Mouse (Mus musculus) neural tube, embryonic 11.5 days (tissue): ENCODE measurements around the gene Fbxl18. TPM values are rescaled to one million over a fixed set of nuclear protein-coding genes. Genes with fewer than 3 reads are reported as not detected.
A peak's percentile ranks its signal among the peaks of the same experiment; 100 is the strongest.

Source experiments
- ATAC-seq: fragments of 200-750 bp; cut with Nextera tagmentation; 2 replicates; pipeline ENCODE4 v1.8.0; 2017; ENCODE audit warnings: moderate number of reproducible peaks, mild to moderate bottlenecking, moderate TSS enrichment, moderate library complexity; ENCODE audit not compliant: insufficient read depth, low FRiP score, low TSS enrichment
- DNase-seq: peaks from one replicate; pipeline ENCODE4 v3.0.0-alpha.2; 2015; ENCODE audit warnings: low spot score
- H3K27ac ChIP-seq: fragments of 300-500 bp; sonication (generic); 2 replicates; pipeline ENCODE4 v1.5.1; 2014; ENCODE audit warnings: low read depth, mild to moderate bottlenecking, low read length
- H3K27me3 ChIP-seq: fragments of 300-500 bp; sonication (generic); 2 replicates; pipeline ENCODE4 v1.6.1; 2014; ENCODE audit warnings: mild to moderate bottlenecking, low read length, mixed read lengths; ENCODE audit not compliant: control insufficient read depth, insufficient read depth
- H3K36me3 ChIP-seq: fragments of 300-500 bp; sonication (generic); 2 replicates; pipeline ENCODE4 v1.6.1; 2014; ENCODE audit warnings: mild to moderate bottlenecking, low read length, moderate library complexity, mixed read lengths; ENCODE audit not compliant: control insufficient read depth, insufficient read depth
- H3K4me1 ChIP-seq: fragments of 300-500 bp; sonication (generic); 2 replicates; pipeline ENCODE4 v1.6.1; 2014; ENCODE audit warnings: low read length, mixed read lengths; ENCODE audit not compliant: control insufficient read depth, insufficient read depth
- H3K4me2 ChIP-seq: fragments of 300-500 bp; sonication (generic); 2 replicates; pipeline ENCODE4 v1.6.1; 2014; ENCODE audit warnings: low read depth, mild to moderate bottlenecking, moderate library complexity
- H3K4me3 ChIP-seq: fragments of 300-500 bp; sonication (generic); 2 replicates; pipeline ENCODE4 v1.5.1; 2014; ENCODE audit warnings: low read depth, low read length
- H3K9ac ChIP-seq: fragments of 300-500 bp; sonication (generic); 2 replicates; pipeline ENCODE4 v1.6.1; 2014; ENCODE audit warnings: mild to moderate bottlenecking, low read length
- H3K9me3 ChIP-seq: fragments of 300-500 bp; sonication (generic); 2 replicates; pipeline ENCODE4 v1.6.1; 2016; ENCODE audit warnings: low read length; ENCODE audit not compliant: control insufficient read depth
- WGBS: fragments of 180-500 bp; shearing (Covaris S2); extraction: QIAGEN DNeasy Blood & Tissue Kit; methylation state at CpG from one replicate; pipeline ENCODE4 v1.1.7; 2014; 5-methylcytosine and 5-hydroxymethylcytosine counted together
- polyA plus RNA-seq: library from polyadenylated mRNA; unstranded; fragments of >200 nt; fragmentation: Nextera tagmentation; extraction: Ambion mirVana; gene quantifications from 2 replicates; pipeline ENCODE4 v1.2.1, GENCODE M21; 2014

Gene Fbxl18
- polyA plus RNA-seq, 1 experiment from 2014 or later, result 13.7 TPM

DNA sequence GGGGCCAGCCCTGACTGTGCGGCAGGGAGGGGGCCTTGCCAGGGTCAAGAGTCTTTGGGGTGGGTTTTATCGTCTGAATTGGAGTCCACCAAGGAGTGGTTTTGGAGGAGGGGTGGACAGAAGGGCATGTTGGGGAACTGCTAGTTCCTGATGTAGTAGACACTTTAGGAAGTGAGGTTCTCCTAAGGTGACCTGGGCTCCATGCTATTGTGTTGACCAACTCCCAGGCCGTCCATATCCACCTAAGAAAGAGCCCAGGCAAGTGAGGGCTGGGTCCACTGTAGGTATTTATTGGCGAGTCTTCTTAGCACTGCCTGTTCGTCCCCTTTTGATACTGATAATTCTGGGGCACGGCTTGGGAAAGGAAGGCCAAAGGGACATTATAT lies 25.8 kb upstream of the Fbxl18 start:
- Histone ChIP-seq H3K4me1 (no peaks in the 10 kb centered on the region), H3K4me3 (no peak overlapping the region), H3K27me3 (no peaks in the 10 kb centered on the region), H3K4me2 (no peak overlapping the region), H3K36me3 (no peaks in the 10 kb centered on the region), H3K9ac (no peak overlapping the region), H3K27ac (no peak overlapping the region), H3K9me3 (no peaks in the 10 kb centered on the region)
- 77% methylated on average over 6 of the region's 6 CpGs for WGBS
- DNase-seq (no peak), ATAC-seq (no peak)

DNA sequence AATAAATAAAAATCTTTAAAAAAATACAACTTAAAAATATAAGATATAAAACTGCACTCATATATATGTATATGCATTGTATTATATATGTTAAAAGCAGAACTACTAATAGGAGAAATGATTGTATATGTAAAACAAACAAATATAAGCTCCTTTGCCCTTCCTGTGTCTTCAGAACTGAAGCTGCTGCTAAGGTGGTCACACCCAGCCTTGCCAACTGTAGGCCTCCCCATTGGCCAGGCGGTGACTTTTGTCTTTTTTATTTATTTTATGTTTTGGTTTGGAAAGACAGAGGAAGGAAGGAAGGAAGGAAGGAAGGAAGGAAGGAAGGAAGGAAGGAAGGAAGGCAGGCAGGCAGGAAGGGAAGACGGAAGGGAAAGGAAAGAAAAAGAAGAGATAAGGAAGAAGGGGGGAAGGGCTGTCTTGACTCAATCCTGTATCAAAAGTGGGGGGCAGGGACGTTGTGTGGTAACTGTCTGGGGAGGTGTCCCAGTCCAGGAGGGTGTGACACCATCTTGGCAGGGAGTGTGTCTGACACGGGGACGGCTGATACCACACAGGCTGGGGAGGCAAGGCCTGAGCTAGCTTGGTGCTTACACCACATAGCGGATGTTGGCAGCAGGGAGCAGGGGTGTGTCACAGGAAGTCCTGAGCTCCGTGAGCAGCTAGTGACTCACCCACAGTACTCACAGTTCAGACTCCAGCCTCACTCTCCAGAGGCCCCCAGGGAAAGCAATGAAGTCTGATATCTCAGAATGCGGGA lies 25.3 kb upstream of the Fbxl18 start:
- Histone ChIP-seq H3K9me3 (no peaks in the 10 kb centered on the region), H3K36me3 (no peaks in the 10 kb centered on the region), H3K27me3 (no peaks in the 10 kb centered on the region), H3K27ac (no peak overlapping the region), H3K4me1 (no peaks in the 10 kb centered on the region), H3K9ac (no peak overlapping the region), H3K4me3 (no peak overlapping the region), H3K4me2 (no peak overlapping the region)
- ATAC-seq, result no peak
- WGBS, result 70% methylated on average over 8 of the region's 8 CpGs
- no peak for DNase-seq

DNA sequence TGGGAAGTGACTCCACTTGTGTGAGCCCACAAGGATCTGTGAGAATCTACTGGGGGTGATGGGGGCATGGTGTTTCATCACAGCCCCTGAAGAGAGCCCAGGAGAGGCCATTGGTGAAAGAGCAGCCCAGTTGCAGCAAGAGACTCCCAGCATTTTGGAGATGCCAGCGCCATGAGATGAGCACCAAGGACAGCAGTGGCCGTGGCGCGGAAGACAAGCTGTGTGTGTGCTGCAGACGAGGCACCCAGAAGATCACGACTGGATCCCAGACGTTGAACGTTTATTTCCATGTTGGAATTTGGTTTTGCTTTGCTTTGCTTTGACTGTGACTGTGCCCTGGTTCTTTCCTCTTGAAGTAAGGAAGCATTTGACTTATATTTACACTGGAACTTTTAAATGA lies 22.2 kb upstream of the Fbxl18 start:
- H3K4me3 ChIP-seq, result no peak overlapping the region
- H3K9ac ChIP-seq, result no peak overlapping the region
- H3K36me3 ChIP-seq, result no peaks in the 10 kb centered on the region
- DNase-seq, result no peak
- H3K27me3 ChIP-seq, result no peaks in the 10 kb centered on the region
- no peaks in the 10 kb centered on the region for H3K9me3 ChIP-seq
- H3K4me1 ChIP-seq, result no peaks in the 10 kb centered on the region
- no peak overlapping the region for H3K4me2 ChIP-seq
- WGBS, result 92% methylated on average over 8 of the region's 8 CpGs
- no peak overlapping the region for H3K27ac ChIP-seq
- ATAC-seq, result no peak

DNA sequence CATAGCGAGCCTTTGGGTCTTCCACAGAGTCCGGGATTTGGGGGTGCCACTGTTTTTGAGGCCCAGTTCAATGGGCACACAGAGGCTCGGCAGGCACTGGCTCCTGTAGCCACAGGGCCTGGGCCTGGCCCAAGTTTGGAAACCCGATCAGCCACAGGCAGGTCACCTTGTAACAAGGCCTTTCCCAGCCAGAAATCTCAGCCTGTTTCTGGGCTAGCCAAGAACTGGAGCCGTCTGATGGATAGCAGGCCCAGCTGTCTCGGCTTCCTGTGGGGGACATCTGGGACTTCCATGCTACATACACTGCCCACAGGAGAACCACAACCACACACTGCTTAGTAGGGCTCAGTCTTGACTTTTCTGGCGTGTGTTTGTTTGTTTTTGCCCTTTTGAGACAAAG lies 21.4 kb upstream of the Fbxl18 start:
- ATAC-seq (no peak), DNase-seq (no peak)
- Histone ChIP-seq H3K4me1 (no peaks in the 10 kb centered on the region), H3K9ac (no peak overlapping the region), H3K36me3 (no peaks in the 10 kb centered on the region), H3K4me2 (no peak overlapping the region), H3K9me3 (no peaks in the 10 kb centered on the region), H3K27ac (no peak overlapping the region), H3K27me3 (no peaks in the 10 kb centered on the region), H3K4me3 (no peak overlapping the region)
- 84% methylated on average over 7 of the region's 7 CpGs for WGBS

DNA sequence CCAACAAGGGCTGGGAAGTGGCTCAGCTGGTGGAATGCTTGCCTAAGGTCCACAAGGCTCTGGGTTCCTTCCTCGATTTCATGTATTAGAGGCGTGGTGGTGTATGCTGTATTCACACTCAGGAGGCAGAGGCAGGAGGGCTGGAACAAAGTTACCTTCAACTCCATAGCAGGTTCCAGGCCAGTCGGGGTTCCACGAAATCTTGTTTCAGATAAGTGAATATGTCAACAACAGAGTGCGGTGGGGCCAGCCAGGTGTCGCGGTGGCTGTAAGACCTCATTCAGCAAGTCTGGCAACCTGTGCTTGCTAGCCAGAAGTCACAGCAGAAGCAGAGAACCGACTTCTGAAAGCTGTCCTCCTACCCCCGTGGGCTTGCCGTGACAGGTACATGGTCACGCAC lies 20.0 kb upstream of the Fbxl18 start:
- Histone ChIP-seq H3K9ac (no peak overlapping the region), H3K27me3 (no peaks in the 10 kb centered on the region), H3K4me3 (no peak overlapping the region), H3K9me3 (no peaks in the 10 kb centered on the region), H3K4me1 (no peaks in the 10 kb centered on the region), H3K36me3 (no peaks in the 10 kb centered on the region), H3K27ac (no peak overlapping the region), H3K4me2 (no peak overlapping the region)
- 90% methylated on average over 11 of the region's 11 CpGs for WGBS
- DNase-seq (no peak), ATAC-seq (no peak)

DNA sequence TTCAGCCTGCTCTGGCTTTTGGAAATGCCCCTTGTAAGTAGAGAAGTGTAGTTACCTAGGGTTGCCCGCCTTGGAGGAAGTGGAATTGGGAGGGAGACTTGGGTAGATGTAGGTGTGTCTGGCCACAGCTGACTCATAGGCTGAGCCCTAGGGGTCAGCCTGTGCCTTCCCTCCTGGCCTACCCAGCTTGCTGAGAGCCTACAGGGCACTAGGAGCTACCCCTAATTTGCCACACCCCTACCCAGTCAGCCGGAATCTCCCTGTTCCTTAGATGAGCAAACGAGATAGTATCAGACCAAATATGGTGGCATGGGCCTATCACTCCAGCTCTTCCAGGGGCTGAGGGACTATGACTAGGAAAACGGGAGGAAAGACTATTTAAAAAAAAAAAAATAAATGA lies 17.5 kb upstream of the Fbxl18 start:
- H3K9me3 ChIP-seq, result no peaks in the 10 kb centered on the region
- H3K27me3 ChIP-seq, result no peaks in the 10 kb centered on the region
- H3K27ac ChIP-seq, result no peak overlapping the region
- H3K9ac ChIP-seq, result no peak overlapping the region
- no peak overlapping the region for H3K4me3 ChIP-seq
- WGBS, result 87% methylated on average over 4 of the region's 4 CpGs
- no peak for ATAC-seq
- no peak overlapping the region for H3K4me2 ChIP-seq
- H3K4me1 ChIP-seq, result peaks cover 14% of the 10 kb centered on the region
- no peak for DNase-seq
- no peaks in the 10 kb centered on the region for H3K36me3 ChIP-seq

DNA sequence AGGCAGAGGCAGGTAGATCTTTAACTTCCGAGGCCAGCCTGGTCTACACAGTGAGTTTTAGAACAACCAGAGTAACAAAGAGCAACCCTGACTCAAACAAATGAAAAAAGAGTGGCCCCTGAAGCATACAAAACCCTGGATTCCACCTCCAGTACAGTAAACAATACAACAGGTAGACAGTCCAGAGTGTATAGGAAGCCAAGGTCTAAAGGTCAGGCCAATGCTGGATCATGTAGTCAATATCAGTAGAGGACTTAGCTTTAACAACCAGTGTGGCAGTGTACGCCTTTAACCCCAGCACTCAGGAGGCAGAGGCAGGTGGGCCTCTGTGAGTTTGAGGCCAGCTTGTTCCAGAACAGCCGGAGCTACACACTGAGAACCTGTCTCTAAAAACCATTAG lies 17.1 kb upstream of the Fbxl18 start:
- H3K9me3 ChIP-seq, result no peaks in the 10 kb centered on the region
- no peak overlapping the region for H3K4me3 ChIP-seq
- peaks cover 17% of the 10 kb centered on the region for H3K4me1 ChIP-seq
- no peak overlapping the region for H3K9ac ChIP-seq
- no peaks in the 10 kb centered on the region for H3K36me3 ChIP-seq
- DNase-seq (no peak), ATAC-seq (no peak)
- 96% methylated on average over 3 of the region's 3 CpGs for WGBS
- no peak overlapping the region for H3K27ac ChIP-seq
- no peak overlapping the region for H3K4me2 ChIP-seq
- H3K27me3 ChIP-seq, result no peaks in the 10 kb centered on the region

DNA sequence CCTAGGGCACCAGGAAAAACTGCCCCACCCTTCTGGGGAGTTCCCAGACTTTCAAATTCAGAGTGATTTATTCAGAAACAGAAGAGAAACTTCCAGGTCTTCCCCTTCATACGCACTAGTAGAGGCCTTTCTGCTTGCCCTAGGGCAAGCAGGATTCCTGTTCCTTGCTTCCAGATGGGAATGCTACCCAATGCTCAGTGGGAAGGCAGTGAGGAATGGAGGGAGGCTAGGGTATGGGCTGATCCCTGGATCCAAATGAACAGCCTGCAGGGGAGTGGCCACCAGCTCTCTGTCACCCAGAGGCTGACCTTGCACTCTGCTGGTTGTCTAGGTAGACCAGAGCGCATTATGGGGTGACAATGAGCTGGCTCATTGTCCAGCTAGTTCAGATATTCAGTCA lies 16.4 kb upstream of the Fbxl18 start:
- DNase-seq (no peak), ATAC-seq (no peak)
- H3K27me3 ChIP-seq, result no peaks in the 10 kb centered on the region
- no peaks in the 10 kb centered on the region for H3K36me3 ChIP-seq
- no peak overlapping the region for H3K27ac ChIP-seq
- H3K9me3 ChIP-seq, result no peaks in the 10 kb centered on the region
- no peak overlapping the region for H3K4me2 ChIP-seq
- H3K4me1 ChIP-seq, result peaks cover 22% of the 10 kb centered on the region
- H3K4me3 ChIP-seq, result no peak overlapping the region
- WGBS, result 90% methylated on average over 2 of the region's 2 CpGs
- H3K9ac ChIP-seq, result no peak overlapping the region

DNA sequence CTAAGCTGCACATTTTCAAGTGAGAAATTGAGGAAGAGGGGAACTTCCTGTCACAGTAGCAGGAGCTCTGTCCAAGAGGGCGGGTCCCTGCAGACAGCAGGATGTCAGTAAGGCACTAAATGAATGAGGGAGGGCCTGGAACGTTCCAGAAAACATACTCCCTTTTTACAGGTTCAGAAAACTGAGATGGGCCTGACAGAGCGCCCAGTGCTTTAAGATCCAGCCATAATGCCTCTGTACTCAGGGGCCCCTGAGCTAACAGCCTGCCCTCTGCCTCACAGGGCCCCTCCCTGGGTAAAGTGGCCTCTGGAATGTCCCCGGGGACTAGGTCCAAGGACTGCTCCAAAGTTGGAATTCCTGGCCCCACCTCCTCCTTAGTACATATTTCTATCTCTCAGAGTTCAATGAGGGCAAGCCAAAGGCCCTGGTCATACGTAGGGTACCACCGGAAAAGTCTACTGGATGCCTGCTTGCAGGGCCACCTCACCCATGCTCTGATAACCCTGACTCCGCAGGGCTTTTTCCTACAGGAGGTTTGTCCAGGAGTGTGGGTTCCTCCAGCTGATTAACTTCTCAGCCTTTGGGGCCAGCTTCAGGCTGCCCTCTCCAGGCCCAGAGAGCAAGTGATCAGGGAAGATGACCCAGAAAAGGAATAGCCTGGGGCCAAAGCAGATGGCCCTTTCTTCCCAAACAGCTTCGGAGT lies 14.5 kb upstream of the Fbxl18 start:
- ATAC-seq (no peak), DNase-seq (no peak)
- Histone ChIP-seq H3K4me3 (no peak overlapping the region), H3K4me1 (peaks cover 24% of the 10 kb centered on the region), H3K27me3 (no peaks in the 10 kb centered on the region), H3K36me3 (peaks cover under 1% of the 10 kb centered on the region), H3K27ac (peak overlapping the region; percentile 49), H3K9me3 (no peaks in the 10 kb centered on the region), H3K9ac (no peak overlapping the region; the same call in none of the 2 replicates), H3K4me2 (no peak overlapping the region)
- 39% methylated on average over 8 of the region's 8 CpGs for WGBS
